Mouse (Mus musculus) forebrain, embryonic 11.5 days (tissue): ENCODE results near the gene Gm21970. TPM values are rescaled to one million over a fixed set of nuclear protein-coding genes. Genes with fewer than 3 reads are reported as not detected.

Experiments used
- ATAC-seq: fragments of 200-750 bp; cut with Nextera tagmentation; replicated peaks from 2 replicates; pipeline ENCODE4 v1.8.0; 2017; ENCODE audit warnings: moderate TSS enrichment; ENCODE audit not compliant: low FRiP score
- DNase-seq: peaks from one replicate; pipeline ENCODE4 v3.0.0-alpha.2; 2017; ENCODE audit warnings: low spot score
- H3K27ac ChIP-seq: fragments of 300-500 bp; sonication (generic); 2 replicates; pipeline ENCODE4 v1.5.1; 2014; ENCODE audit warnings: low read depth, low read length
- H3K27me3 ChIP-seq: fragments of 300-500 bp; sonication (generic); 2 replicates; pipeline ENCODE4 v1.6.1; 2014; ENCODE audit warnings: mild to moderate bottlenecking, low read length, mixed read lengths; ENCODE audit not compliant: control insufficient read depth, insufficient read depth
- H3K36me3 ChIP-seq: fragments of 300-500 bp; sonication (generic); 2 replicates; pipeline ENCODE4 v1.6.1; 2014; ENCODE audit warnings: mild to moderate bottlenecking, low read length, moderate library complexity, mixed read lengths; ENCODE audit not compliant: control insufficient read depth, insufficient read depth
- H3K4me1 ChIP-seq: fragments of 300-500 bp; sonication (generic); replicated peaks from 2 replicates; pipeline ENCODE4 v1.6.1; 2014; ENCODE audit warnings: low read length, mixed read lengths; ENCODE audit not compliant: control insufficient read depth, insufficient read depth
- H3K4me2 ChIP-seq: fragments of 300-500 bp; sonication (generic); 2 replicates; pipeline ENCODE4 v1.6.1; 2014; ENCODE audit warnings: low read depth, mild to moderate bottlenecking, low read length, moderate library complexity, mixed read lengths; ENCODE audit not compliant: severe bottlenecking
- H3K4me3 ChIP-seq: fragments of 300-500 bp; sonication (generic); 2 replicates; pipeline ENCODE4 v1.5.1; 2014; ENCODE audit warnings: low read depth, low read length
- H3K9ac ChIP-seq: fragments of 300-500 bp; sonication (generic); 2 replicates; pipeline ENCODE4 v1.6.1; 2014; ENCODE audit warnings: low read length
- H3K9me3 ChIP-seq: fragments of 300-500 bp; sonication (generic); 2 replicates; pipeline ENCODE4 v1.6.1; 2016; ENCODE audit warnings: low read length, mixed read lengths; ENCODE audit not compliant: control insufficient read depth
- WGBS: fragments of 180-500 bp; shearing (Covaris S2); extraction: QIAGEN DNeasy Blood & Tissue Kit; methylation state at CpG from one replicate; pipeline ENCODE4 v1.1.7; 2014; 5-methylcytosine and 5-hydroxymethylcytosine counted together
- polyA plus RNA-seq: library from polyadenylated mRNA; unstranded; fragments of >200 nt; fragmentation: Nextera tagmentation; extraction: Ambion mirVana; gene quantifications from 2 replicates; pipeline ENCODE4 v1.2.1, GENCODE M21; 2014

Gm21970 gene
- polyA plus RNA-seq, 1 experiment from 2014 or later = 1.0 TPM

DNA sequence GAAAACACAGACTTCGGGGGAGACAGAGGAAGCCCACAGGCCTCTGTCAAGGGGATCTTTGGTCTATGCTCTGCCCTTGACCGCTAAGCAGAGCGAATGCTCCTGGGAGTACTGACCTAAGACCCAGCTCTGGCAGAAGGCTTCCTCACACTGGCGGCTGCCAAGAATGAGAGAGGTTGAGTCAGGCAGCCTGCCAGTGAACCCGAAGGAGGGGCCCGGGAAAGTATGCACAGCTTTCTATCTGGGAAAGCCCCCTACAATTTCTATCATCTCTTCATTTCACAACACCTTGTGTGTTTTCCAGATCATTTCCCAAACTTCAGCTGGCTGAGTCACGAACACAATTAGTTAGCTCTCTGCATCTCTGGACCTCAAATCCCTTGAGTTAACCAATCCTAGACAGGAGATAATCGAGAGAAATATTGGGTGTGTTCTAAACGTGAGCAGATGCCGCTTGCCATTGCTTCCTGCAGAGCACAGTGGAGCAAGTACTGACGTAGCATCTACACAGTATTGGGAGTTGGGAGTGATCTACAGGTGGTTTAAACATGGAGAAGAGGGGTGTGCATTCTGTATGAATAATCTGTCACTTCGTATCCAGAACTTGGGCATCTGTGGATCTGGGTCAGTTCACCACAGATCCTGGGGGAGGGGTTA, 28.8 kb upstream of the Gm21970 start:
- no peak for ATAC-seq
- Histone ChIP-seq H3K27ac (no peak overlapping the region), H3K27me3 (no peaks in the 10 kb centered on the region), H3K4me1 (no peaks in the 10 kb centered on the region), H3K36me3 (no peaks in the 10 kb centered on the region), H3K9me3 (no peaks in the 10 kb centered on the region), H3K4me2 (no peak overlapping the region), H3K4me3 (no peak overlapping the region), H3K9ac (no peak overlapping the region)
- 82% methylated on average over 12 of the region's 12 CpGs for WGBS
- no peak for DNase-seq

DNA sequence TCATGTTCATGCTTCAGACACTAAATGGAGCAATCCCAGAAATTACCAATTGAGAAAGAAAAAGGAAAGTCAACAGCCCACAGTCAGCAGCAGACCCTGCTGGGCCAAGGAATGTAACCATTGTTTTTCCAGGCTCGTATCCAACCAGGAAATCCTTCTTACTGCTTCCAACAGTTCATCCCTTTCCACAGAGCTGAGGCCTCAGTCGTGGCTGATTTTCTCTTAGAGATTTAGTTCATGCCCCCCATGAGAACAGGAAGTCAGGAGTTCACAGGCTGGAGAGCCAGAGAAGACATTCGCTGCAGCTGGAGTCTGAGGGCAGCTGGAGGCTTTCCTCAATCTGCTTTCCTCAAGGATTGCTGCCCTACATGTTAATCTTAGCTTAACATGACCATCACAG, 28.0 kb upstream of the Gm21970 start:
- no peak overlapping the region for H3K27ac ChIP-seq
- no peak overlapping the region for H3K9ac ChIP-seq
- no peaks in the 10 kb centered on the region for H3K4me1 ChIP-seq
- ATAC-seq (no peak), DNase-seq (no peak)
- H3K27me3 ChIP-seq = no peaks in the 10 kb centered on the region
- no peaks in the 10 kb centered on the region for H3K9me3 ChIP-seq
- H3K4me3 ChIP-seq = no peak overlapping the region
- 40% methylated on average over 3 of the region's 3 CpGs for WGBS
- no peaks in the 10 kb centered on the region for H3K36me3 ChIP-seq
- no peak overlapping the region for H3K4me2 ChIP-seq

DNA sequence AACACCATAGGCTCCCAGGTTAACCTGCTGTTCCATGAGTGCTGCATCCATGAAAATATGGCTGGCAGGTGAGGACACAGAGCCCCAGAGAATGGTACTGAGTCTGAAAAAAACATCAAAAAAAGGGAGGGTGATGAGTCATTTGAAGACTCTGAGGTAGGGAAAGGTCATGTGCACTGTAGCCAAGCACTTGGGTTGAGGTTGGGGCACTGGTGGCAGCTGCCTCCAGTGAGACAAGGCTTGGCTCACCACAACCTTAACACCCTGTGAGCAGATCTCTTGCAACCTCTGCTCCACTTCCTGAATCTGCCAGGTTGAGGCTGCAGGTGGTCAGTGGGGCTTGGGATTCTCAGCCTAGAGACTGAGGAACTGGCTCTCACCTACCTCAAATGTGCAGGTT, 25.0 kb upstream of the Gm21970 start:
- ATAC-seq = no peak
- no peaks in the 10 kb centered on the region for H3K9me3 ChIP-seq

DNA sequence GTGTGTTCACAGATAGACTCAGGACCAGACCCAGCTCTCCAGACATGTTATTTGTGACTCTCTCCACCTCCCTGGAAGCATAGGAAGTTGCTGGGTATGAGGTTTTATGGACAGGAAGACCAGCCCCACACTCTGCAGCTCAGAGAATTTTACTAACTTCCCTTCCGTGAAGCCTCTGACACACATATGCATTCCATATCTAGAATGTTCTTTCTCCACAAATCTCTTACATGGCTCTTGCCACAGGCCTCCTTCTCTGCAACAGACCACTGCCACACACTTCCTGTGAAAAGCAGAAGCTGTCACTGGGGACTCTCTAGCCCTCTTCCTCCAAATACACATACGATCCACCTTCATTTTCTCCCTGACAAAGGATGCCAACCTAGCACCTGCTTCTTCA, 24.5 kb upstream of the Gm21970 start:
- WGBS = 93% methylated on average over 2 of the region's 2 CpGs
- DNase-seq (no peak), ATAC-seq (no peak)

More for the DNA sequence above, 25.0 kb upstream of the Gm21970 start:
- Histone ChIP-seq H3K27me3 (no peaks in the 10 kb centered on the region), H3K9ac (no peak overlapping the region), H3K4me3 (no peak overlapping the region), H3K4me2 (no peak overlapping the region), H3K27ac (no peak overlapping the region), H3K4me1 (no peaks in the 10 kb centered on the region), H3K36me3 (no peaks in the 10 kb centered on the region)
- no peak for DNase-seq

DNA sequence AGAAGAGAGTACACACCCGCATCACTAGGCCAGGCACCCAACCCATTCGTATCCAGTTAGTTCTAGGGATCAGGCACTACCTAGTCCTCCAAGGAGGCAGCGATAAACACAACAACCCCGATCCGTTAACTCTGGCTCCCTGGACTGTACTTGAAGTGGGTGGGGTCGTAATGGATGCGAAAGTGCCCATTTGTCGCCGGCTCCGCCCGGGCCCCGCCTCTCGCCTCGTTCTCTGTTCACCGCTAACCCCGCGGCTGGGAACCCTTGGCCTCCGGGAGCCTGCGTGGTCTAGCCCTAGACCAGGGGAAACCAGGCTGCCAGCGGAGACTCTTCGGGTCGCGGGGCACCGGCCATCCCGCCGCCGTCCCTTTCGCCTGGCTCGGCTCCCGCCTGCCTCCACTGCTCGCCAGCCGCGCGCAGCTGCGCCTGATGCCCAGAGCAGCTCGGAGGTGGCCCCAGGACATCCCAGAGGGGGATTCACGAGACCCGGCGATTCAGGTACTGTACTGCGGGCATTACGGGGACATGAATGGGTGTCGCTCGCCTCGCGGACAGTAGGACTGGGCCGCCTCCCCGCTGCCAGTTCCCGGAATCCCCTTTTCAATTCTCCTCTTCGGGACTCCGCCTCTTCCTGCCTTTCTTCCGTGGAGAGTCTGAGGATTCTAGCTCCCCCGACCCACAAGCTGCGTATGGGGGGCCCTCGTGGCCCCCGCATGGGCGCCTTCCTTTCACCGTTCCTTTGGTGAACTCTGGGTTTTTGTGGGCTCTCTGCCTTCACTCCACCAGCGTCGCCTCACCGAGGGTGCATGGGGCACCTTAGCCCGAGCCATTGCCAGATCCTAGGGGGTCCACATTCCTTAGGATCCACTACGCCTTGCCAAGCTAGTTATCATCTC, 18.7 kb upstream of the Gm21970 start, which contains the start of gene Ifnar2:
Ifnar2 (plus strand) TSS at position 207 of the 896 bp plus-strand sequence.
- ATAC-seq (peak; percentile 93), DNase-seq (peak; percentile 81)
- peak within 1 kb of the TSS; percentile 79 for H3K27ac ChIP-seq
- no peaks in the 10 kb centered on the region for H3K9me3 ChIP-seq
- no peaks in the 10 kb centered on the region for H3K36me3 ChIP-seq
- H3K4me1 ChIP-seq = peaks cover 3% of the 10 kb centered on the region; the same call in 1 of the 2 replicates
- peak within 1 kb of the TSS; percentile 62 for H3K4me3 ChIP-seq
- H3K4me2 ChIP-seq = peak within 1 kb of the TSS; percentile 60
- H3K27me3 ChIP-seq = no peaks in the 10 kb centered on the region
- peak within 1 kb of the TSS; percentile 75 for H3K9ac ChIP-seq
- WGBS = under 1% methylated on average over 55 of the region's 62 CpGs

More for the DNA sequence above, 24.5 kb upstream of the Gm21970 start:
- Histone ChIP-seq H3K27me3 (no peaks in the 10 kb centered on the region), H3K36me3 (no peaks in the 10 kb centered on the region), H3K27ac (no peak overlapping the region), H3K9me3 (no peaks in the 10 kb centered on the region), H3K4me1 (no peaks in the 10 kb centered on the region), H3K9ac (no peak overlapping the region), H3K4me3 (no peak overlapping the region), H3K4me2 (no peak overlapping the region)

DNA sequence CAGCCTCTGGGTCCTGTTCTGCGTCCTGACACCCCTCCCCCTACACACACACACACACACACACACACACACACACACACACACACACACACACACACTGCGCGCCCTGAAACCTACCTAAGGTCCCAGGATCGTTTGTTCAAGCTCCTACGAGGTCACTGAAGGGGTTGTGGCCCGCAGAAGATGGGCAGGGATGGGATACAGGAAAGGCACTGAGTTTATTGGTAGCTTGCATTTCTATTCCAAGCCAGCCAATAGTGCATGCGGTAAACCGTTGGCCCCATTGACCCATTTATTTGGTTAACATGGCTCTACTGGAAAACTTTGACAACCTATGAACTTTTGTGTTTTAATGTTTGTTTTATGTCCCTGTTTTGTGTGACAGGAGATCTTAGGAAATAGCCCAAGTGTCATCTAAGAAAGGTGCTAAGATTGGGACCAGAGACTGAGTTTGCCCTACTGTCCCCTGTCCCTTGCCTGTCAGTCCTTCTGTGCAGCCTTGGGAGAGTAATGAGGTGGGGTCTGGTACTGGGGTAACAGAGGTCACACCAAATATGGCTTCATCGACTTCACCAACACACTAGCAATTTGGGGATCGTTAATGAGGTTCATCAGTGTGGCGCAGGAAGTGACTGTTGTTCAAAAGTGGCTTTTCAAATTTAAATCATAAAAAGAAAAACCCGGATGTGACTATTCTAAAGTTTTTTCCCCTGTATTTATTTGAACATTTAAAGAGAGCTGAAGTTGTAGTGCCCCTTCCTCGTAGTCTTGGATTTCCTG, 17.9 kb upstream of the Gm21970 start:
- Histone ChIP-seq H3K36me3 (no peaks in the 10 kb centered on the region), H3K4me3 (peak overlapping the region; percentile 62), H3K27me3 (no peaks in the 10 kb centered on the region), H3K4me1 (peaks cover 5% of the 10 kb centered on the region; the same call in 1 of the 2 replicates), H3K4me2 (peak overlapping the region; percentile 60), H3K9ac (peak overlapping the region; percentile 75), H3K27ac (peak overlapping the region; percentile 79), H3K9me3 (no peaks in the 10 kb centered on the region)
- ATAC-seq (0 out of 2 replicates have a peak, but pooled peaks have one; percentile 13), DNase-seq (no peak)
- WGBS = 44% methylated on average over 13 of the region's 13 CpGs

DNA sequence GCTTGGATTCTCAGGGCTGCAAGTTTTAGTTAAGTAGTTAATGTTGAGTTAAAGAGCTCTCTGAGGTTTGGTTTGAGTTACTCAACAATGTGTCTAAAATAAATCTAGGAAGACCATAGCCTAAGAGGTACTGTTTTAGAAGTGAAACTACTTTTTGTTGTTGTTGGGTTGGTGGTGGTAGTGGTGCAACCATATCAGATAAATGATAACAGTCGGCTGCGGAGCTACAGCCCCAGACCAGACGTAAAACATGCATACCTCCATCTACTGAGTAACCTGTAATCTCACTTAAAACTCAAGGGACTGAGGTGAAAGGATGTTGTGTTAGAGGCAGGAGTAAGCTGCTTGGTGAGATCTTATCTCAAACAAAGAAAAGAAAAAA, 17.3 kb upstream of the Gm21970 start:
- H3K4me3 ChIP-seq = no peak overlapping the region
- ATAC-seq (no peak), DNase-seq (no peak)
- 91% methylated on average over 3 of the region's 3 CpGs for WGBS
- no peak overlapping the region; the same call in 1 of the 2 replicates for H3K4me2 ChIP-seq
- no peak overlapping the region for H3K9ac ChIP-seq
- no peaks in the 10 kb centered on the region for H3K27me3 ChIP-seq
- no peak overlapping the region for H3K27ac ChIP-seq
- H3K9me3 ChIP-seq = no peaks in the 10 kb centered on the region
- H3K36me3 ChIP-seq = no peaks in the 10 kb centered on the region
- H3K4me1 ChIP-seq = peaks cover 9% of the 10 kb centered on the region; the same call in 1 of the 2 replicates

DNA sequence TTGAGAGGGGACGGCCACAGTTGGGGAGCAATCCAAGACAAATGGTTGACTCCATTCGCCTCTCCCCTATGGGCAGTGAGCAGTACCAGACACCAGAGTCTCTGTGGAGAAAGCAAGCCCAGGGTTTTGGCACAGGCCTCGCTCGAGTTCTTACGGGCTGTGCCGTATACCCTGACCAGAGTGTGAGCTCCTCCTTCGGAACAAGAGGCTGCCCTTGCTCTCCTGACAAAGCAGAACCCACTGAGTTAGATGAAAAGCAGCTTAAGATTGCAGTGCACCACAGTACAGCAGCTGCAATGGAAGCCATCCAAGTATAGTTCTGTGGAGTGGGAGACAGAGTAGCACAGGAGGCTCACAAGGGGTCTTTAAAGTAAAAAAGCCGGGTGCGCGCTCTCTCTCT, 14.8 kb upstream of the Gm21970 start:
- Histone ChIP-seq H3K4me3 (no peak overlapping the region), H3K9ac (no peak overlapping the region), H3K27me3 (no peaks in the 10 kb centered on the region), H3K9me3 (no peaks in the 10 kb centered on the region), H3K27ac (no peak overlapping the region), H3K4me2 (no peak overlapping the region), H3K4me1 (peaks cover 10% of the 10 kb centered on the region; the same call in 1 of the 2 replicates), H3K36me3 (no peaks in the 10 kb centered on the region)
- WGBS = 93% methylated on average over 10 of the region's 10 CpGs
- ATAC-seq (no peak), DNase-seq (no peak)
